Mouse (Mus musculus) hindbrain, embryonic 16.5 days (tissue): ENCODE data around the gene Tcea3. TPM values are rescaled to one million over a fixed set of nuclear protein-coding genes. Genes with fewer than 3 reads are reported as not detected.

Experiments
- ATAC-seq: fragments of 200-750 bp; cut with Nextera tagmentation; 2 replicates; pipeline ENCODE4 v1.8.0; 2017; ENCODE audit warnings: moderate TSS enrichment, moderate library complexity
- H3K27ac ChIP-seq: fragments of 300-500 bp; sonication (generic); 2 replicates; pipeline ENCODE4 v1.5.1; 2014; ENCODE audit warnings: low read depth, mild to moderate bottlenecking, control low read depth, low read length, moderate library complexity
- H3K27me3 ChIP-seq: fragments of 300-500 bp; sonication (generic); replicated peaks from 2 replicates; pipeline ENCODE4 v1.6.1; 2014; ENCODE audit warnings: low read length; ENCODE audit not compliant: control insufficient read depth, insufficient read depth
- H3K36me3 ChIP-seq: fragments of 300-500 bp; sonication (generic); 2 replicates; pipeline ENCODE4 v1.6.1; 2014; ENCODE audit warnings: mild to moderate bottlenecking, low read length, moderate library complexity, mixed read lengths; ENCODE audit not compliant: control insufficient read depth, insufficient read depth
- H3K4me1 ChIP-seq: fragments of 300-500 bp; sonication (generic); 2 replicates; pipeline ENCODE4 v1.6.1; 2014; ENCODE audit warnings: low read depth, low read length; ENCODE audit not compliant: control insufficient read depth, insufficient read depth
- H3K4me2 ChIP-seq: fragments of 300-500 bp; sonication (generic); 2 replicates; pipeline ENCODE4 v1.6.1; 2014; ENCODE audit warnings: mild to moderate bottlenecking, low read length, control low read depth, moderate library complexity
- H3K4me3 ChIP-seq: fragments of 300-500 bp; sonication (generic); 2 replicates; pipeline ENCODE4 v1.5.1; 2014; ENCODE audit warnings: mild to moderate bottlenecking, low read length, control low read depth, moderate library complexity
- H3K9ac ChIP-seq: fragments of 300-500 bp; sonication (generic); 2 replicates; pipeline ENCODE4 v1.6.1; 2014; ENCODE audit warnings: low read depth, mild to moderate bottlenecking, control low read depth, low read length, moderate library complexity
- H3K9me3 ChIP-seq: fragments of 300-500 bp; sonication (generic); 2 replicates; pipeline ENCODE4 v1.6.1; 2014; ENCODE audit warnings: mild to moderate bottlenecking, low read length, moderate library complexity; ENCODE audit not compliant: control insufficient read depth
- WGBS: fragments of 180-500 bp; shearing (Covaris S2); extraction: QIAGEN DNeasy Blood & Tissue Kit; methylation state at CpG from one replicate; pipeline ENCODE4 v1.1.7; 2014; 5-methylcytosine and 5-hydroxymethylcytosine counted together
- polyA plus RNA-seq: library from polyadenylated mRNA; unstranded; fragments of >200 nt; fragmentation: Nextera tagmentation; extraction: Ambion mirVana; gene quantifications from 2 replicates; pipeline ENCODE4 v1.2.1, GENCODE M21; 2015

The Tcea3 gene
- polyA plus RNA-seq, 1 experiment from 2014 or later, result 2.1 TPM

- Histone ChIP-seq H3K4me1 (peaks cover 15% of the 10 kb centered on the region), H3K27ac (no peak overlapping the region), H3K4me3 (no peak overlapping the region), H3K9ac (no peak overlapping the region), H3K27me3 (no peaks in the 10 kb centered on the region), H3K36me3 (no peaks in the 10 kb centered on the region), H3K9me3 (no peaks in the 10 kb centered on the region), H3K4me2 (no peak overlapping the region)
- no peak for ATAC-seq
- WGBS, result 78% methylated on average over 7 of the region's 7 CpGs
Measured at GRCm38 (mm10) chr4:136227408-136227807, 20.1 kb upstream of the Tcea3 start.

- peaks cover 11% of the 10 kb centered on the region for H3K4me1 ChIP-seq
- no peaks in the 10 kb centered on the region for H3K9me3 ChIP-seq
- no peak for ATAC-seq
- no peak overlapping the region for H3K4me3 ChIP-seq
- H3K4me2 ChIP-seq, result no peak overlapping the region
- no peak overlapping the region for H3K27ac ChIP-seq
- H3K36me3 ChIP-seq, result no peaks in the 10 kb centered on the region
- no peaks in the 10 kb centered on the region for H3K27me3 ChIP-seq
- no peak overlapping the region for H3K9ac ChIP-seq
- WGBS, result 81% methylated on average over 5 of the region's 5 CpGs
Measured at GRCm38 (mm10) chr4:136228640-136229039, 18.9 kb upstream of the Tcea3 start.

- no peak for ATAC-seq
- Histone ChIP-seq H3K27me3 (peaks cover 3% of the 10 kb centered on the region), H3K4me1 (no peaks in the 10 kb centered on the region), H3K27ac (no peak overlapping the region), H3K4me2 (no peak overlapping the region), H3K4me3 (no peak overlapping the region), H3K9me3 (no peaks in the 10 kb centered on the region), H3K36me3 (no peaks in the 10 kb centered on the region), H3K9ac (no peak overlapping the region)
- 24% methylated on average over 12 of the region's 13 CpGs for WGBS
Measured at GRCm38 (mm10) chr4:136238669-136239068, 8.9 kb upstream of the Tcea3 start.

GRCm38 (mm10) chr4:136239111-136239510, 8.4 kb upstream of the Tcea3 start:
- 74% methylated on average over 9 of the region's 9 CpGs for WGBS
- H3K27ac ChIP-seq, result no peak overlapping the region
- H3K4me3 ChIP-seq, result no peak overlapping the region
- no peak overlapping the region for H3K9ac ChIP-seq
- H3K4me1 ChIP-seq, result no peaks in the 10 kb centered on the region
- no peak overlapping the region for H3K4me2 ChIP-seq
- no peak for ATAC-seq
- no peaks in the 10 kb centered on the region for H3K9me3 ChIP-seq
- H3K36me3 ChIP-seq, result 0 out of 2 replicates have a peak, but pooled peaks cover 2% of the 10 kb centered on the region
- peaks cover 7% of the 10 kb centered on the region for H3K27me3 ChIP-seq

- Histone ChIP-seq H3K27me3 (peaks cover 9% of the 10 kb centered on the region), H3K4me1 (no peaks in the 10 kb centered on the region), H3K36me3 (0 out of 2 replicates have a peak, but pooled peaks cover 2% of the 10 kb centered on the region), H3K4me3 (no peak overlapping the region), H3K9me3 (no peaks in the 10 kb centered on the region), H3K9ac (no peak overlapping the region), H3K27ac (no peak overlapping the region), H3K4me2 (no peak overlapping the region)
- 21% methylated on average over 8 of the region's 8 CpGs for WGBS
- ATAC-seq, result no peak
Measured at GRCm38 (mm10) chr4:136239622-136240021, 7.9 kb upstream of the Tcea3 start.

GRCm38 (mm10) chr4:136240123-136240522, 7.4 kb upstream of the Tcea3 start:
- no peak for ATAC-seq
- Histone ChIP-seq H3K4me3 (no peak overlapping the region), H3K4me1 (no peaks in the 10 kb centered on the region), H3K9me3 (no peaks in the 10 kb centered on the region), H3K4me2 (no peak overlapping the region), H3K27me3 (peaks cover 9% of the 10 kb centered on the region), H3K36me3 (0 out of 2 replicates have a peak, but pooled peaks cover 2% of the 10 kb centered on the region), H3K27ac (no peak overlapping the region), H3K9ac (no peak overlapping the region)
- WGBS, result 73% methylated on average over 14 of the region's 14 CpGs

GRCm38 (mm10) chr4:136240955-136241354, 6.6 kb upstream of the Tcea3 start:
- Histone ChIP-seq H3K4me2 (no peak overlapping the region), H3K9ac (no peak overlapping the region), H3K36me3 (0 out of 2 replicates have a peak, but pooled peaks cover 2% of the 10 kb centered on the region), H3K27me3 (peaks cover 14% of the 10 kb centered on the region), H3K27ac (no peak overlapping the region), H3K4me3 (no peak overlapping the region), H3K9me3 (no peaks in the 10 kb centered on the region), H3K4me1 (no peaks in the 10 kb centered on the region)
- ATAC-seq, result no peak
- 22% methylated on average over 8 of the region's 8 CpGs for WGBS

GRCm38 (mm10) chr4:136242065-136242703, 5.3 kb upstream of the Tcea3 start:
- Histone ChIP-seq H3K4me2 (no peak overlapping the region), H3K27ac (no peak overlapping the region), H3K4me3 (no peak overlapping the region), H3K9me3 (no peaks in the 10 kb centered on the region), H3K27me3 (peaks cover 23% of the 10 kb centered on the region), H3K36me3 (0 out of 2 replicates have a peak, but pooled peaks cover 2% of the 10 kb centered on the region), H3K4me1 (peaks cover 1% of the 10 kb centered on the region), H3K9ac (no peak overlapping the region)
- ATAC-seq, result no peak
- 46% methylated on average over 8 of the region's 8 CpGs for WGBS

GRCm38 (mm10) chr4:136242728-136243127, 4.8 kb upstream of the Tcea3 start:
- Histone ChIP-seq H3K4me2 (no peak overlapping the region), H3K27me3 (peaks cover 26% of the 10 kb centered on the region), H3K4me3 (no peak overlapping the region), H3K36me3 (0 out of 2 replicates have a peak, but pooled peaks cover 2% of the 10 kb centered on the region), H3K9me3 (no peaks in the 10 kb centered on the region), H3K9ac (no peak overlapping the region), H3K27ac (no peak overlapping the region), H3K4me1 (peaks cover 7% of the 10 kb centered on the region)
- WGBS, result 82% methylated on average over 7 of the region's 7 CpGs
- no peak for ATAC-seq
